Mouse (Mus musculus) megakaryocyte, embryonic 14.5 days (primary cell): ENCODE data around the gene Cntnap2.

Experiments used
- FLI1 ChIP-seq: IDR thresholded peaks from 2 replicates; pipeline ENCODE4 v1.6.1; 2012; ENCODE audit warnings: low read length, inconsistent platforms, mixed read lengths
- GATA1 ChIP-seq: IDR thresholded peaks from 3 replicates; pipeline ENCODE4 v1.6.1; 2012; ENCODE audit warnings: mixed read lengths, low read length, inconsistent platforms, borderline replicate concordance

DNA sequence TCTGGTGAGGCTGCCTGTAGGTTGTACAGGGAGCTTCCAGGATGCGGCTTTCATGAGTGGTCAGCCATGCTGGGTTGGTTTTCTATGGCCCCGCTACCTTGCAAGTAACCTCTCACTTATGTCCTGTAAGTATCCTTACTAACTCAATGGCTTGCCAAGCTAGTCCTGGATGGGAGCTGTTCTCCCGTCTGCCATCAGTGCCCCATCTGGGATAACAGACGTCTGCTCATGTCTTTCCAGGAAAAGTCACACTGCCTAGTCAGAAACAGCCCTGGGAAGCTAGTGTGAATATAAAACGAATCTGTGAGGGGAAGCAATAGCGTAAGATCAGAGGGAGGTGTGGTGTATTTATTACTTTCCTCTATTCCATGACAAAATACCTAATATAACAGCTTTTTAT lies 2172.4 kb downstream of the Cntnap2 start:
- TF ChIP-seq GATA1 = no peak
- TF ChIP-seq FLI1 = no peak
